Mouse (Mus musculus): ENCODE data around the gene Minos1.
A peak's percentile ranks its signal among the peaks of the same experiment; 100 is the strongest.

Gene Minos1

GRCm38 (mm10) chr4:139130701-139131549 is at the start of gene Minos1:
Minos1 (minus strand) TSS chr4:139131113.
- peak; percentile 99 for DNase-seq

- peak; percentile 66 for DNase-seq
Measured at GRCm38 (mm10) chr4:139179731-139180625, 49.1 kb upstream of the Minos1 start.

GRCm38 (mm10) chr4:139179218-139179617 is 48.3 kb upstream of the Minos1 start:
- no peak for DNase-seq

- DNase-seq = no peak
Measured at GRCm38 (mm10) chr4:139178377-139178776, 47.5 kb upstream of the Minos1 start.

- no peak for DNase-seq
Measured at GRCm38 (mm10) chr4:139177921-139178320, 47.0 kb upstream of the Minos1 start.

GRCm38 (mm10) chr4:139176023-139176422 is 45.1 kb upstream of the Minos1 start:
- peak; percentile 81 for DNase-seq

- DNase-seq = peak; percentile 82
Measured at GRCm38 (mm10) chr4:139175061-139175971, 44.4 kb upstream of the Minos1 start.

GRCm38 (mm10) chr4:139169748-139170279 is 38.9 kb upstream of the Minos1 start:
- no peak for DNase-seq

- DNase-seq = peak; percentile 83
Measured at GRCm38 (mm10) chr4:139168985-139169747, 38.3 kb upstream of the Minos1 start.

GRCm38 (mm10) chr4:139167107-139167506 is 36.2 kb upstream of the Minos1 start:
- DNase-seq = no peak

- DNase-seq = peak; percentile 39
Measured at GRCm38 (mm10) chr4:139166244-139166643, 35.3 kb upstream of the Minos1 start.

- DNase-seq = no peak
Measured at GRCm38 (mm10) chr4:139165259-139165658, 34.3 kb upstream of the Minos1 start.

- no peak for DNase-seq
Measured at GRCm38 (mm10) chr4:139164082-139164481, 33.2 kb upstream of the Minos1 start.

- no peak for DNase-seq
Measured at GRCm38 (mm10) chr4:139161076-139161475, 30.2 kb upstream of the Minos1 start.

- DNase-seq = peak; percentile 28
Measured at GRCm38 (mm10) chr4:139158350-139158749, 27.4 kb upstream of the Minos1 start.

GRCm38 (mm10) chr4:139156538-139156937 is 25.6 kb upstream of the Minos1 start:
- no peak for DNase-seq

- DNase-seq = peak; percentile 58
Measured at GRCm38 (mm10) chr4:139154576-139155307, 23.8 kb upstream of the Minos1 start.

- no peak for DNase-seq
Measured at GRCm38 (mm10) chr4:139151370-139151769, 20.5 kb upstream of the Minos1 start.

- DNase-seq = peak; percentile 52
Measured at GRCm38 (mm10) chr4:139146760-139147159, 15.8 kb upstream of the Minos1 start.

GRCm38 (mm10) chr4:139145156-139145555 is 14.2 kb upstream of the Minos1 start:
- DNase-seq = no peak

- DNase-seq = no peak
Measured at GRCm38 (mm10) chr4:139144577-139144976, 13.7 kb upstream of the Minos1 start.
